Mouse (Mus musculus) cortical plate, adult 2 months (tissue): Measurements from ENCODE around the gene Slc7a8.

Experiments
- CTCF ChIP-seq: fragments of 200-500 bp; IDR thresholded peaks from 2 replicates; pipeline ENCODE4 v1.5.1; 2011; ENCODE audit warnings: mild to moderate bottlenecking, control low read depth, low read length; ENCODE audit not compliant: insufficient read depth; ENCODE audit errors: extremely low read depth
- POLR2A ChIP-seq: fragments of 200-500 bp; IDR thresholded peaks from 2 replicates; pipeline ENCODE4 v1.6.1; 2011; ENCODE audit warnings: mild to moderate bottlenecking, low read length, control low read depth; ENCODE audit not compliant: insufficient read depth; ENCODE audit errors: extremely low read depth

DNA sequence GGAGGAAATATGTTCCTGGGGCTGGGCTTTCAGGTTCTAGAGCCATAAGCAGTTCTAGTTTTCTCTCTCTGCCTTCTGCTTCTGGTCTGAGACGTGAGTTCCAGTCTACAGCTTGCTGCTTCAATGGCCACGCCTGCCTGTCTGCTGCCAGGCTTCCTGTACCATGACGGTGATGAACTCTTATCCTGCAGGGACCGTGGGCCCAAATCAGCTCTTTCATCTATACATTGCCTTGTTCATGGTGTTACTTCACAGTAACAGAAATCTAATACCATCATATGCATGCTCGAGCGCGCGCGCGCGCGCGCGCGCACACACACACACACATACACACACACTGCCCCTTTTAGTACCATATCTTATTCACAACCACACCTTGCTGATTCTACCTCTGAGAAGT lies 15.0 kb upstream of the Slc7a8 start:
- no peak for TF ChIP-seq POLR2A
- TF ChIP-seq CTCF: no peak
